Mouse (Mus musculus): ENCODE measurements around the gene Kcnj10. TPM values are rescaled to one million over a fixed set of nuclear protein-coding genes. Genes with fewer than 3 reads are reported as not detected.

Gene Kcnj10
- total and polyA plus RNA-seq, 3 experiments: 0.04 to 0.72 TPM; not detected in 1

GRCm38 (mm10) chr1:172349916-172350812 lies 9.2 kb downstream of the Kcnj10 start:
- no peak for DNase-seq (ENCODE audit: low read depth, low spot score)
- Histone ChIP-seq H3K4me1 (ENCODE audit: control insufficient read depth in 1 of 2, insufficient read depth in 2 of 2, low read length in 2 of 2) (no peaks in the 10 kb centered on the region), H3K27me3 (ENCODE audit: control insufficient read depth in 1 of 2, insufficient read depth in 2 of 2, low read length in 2 of 2) (peaks cover 4 to 9% of the 10 kb centered on the region in 2 experiments)

GRCm38 (mm10) chr1:172352001-172352400 lies 11.0 kb downstream of the Kcnj10 start:
- TF ChIP-seq EP300 (IDR thresholded peaks at IDR 0.05; ENCODE audit: low read depth in 1 of 2, low read length in 2 of 2): no peak
- TF ChIP-seq NELFE (IDR thresholded peaks at IDR 0.05; ENCODE audit: low read depth, low read length): no peak
- TF ChIP-seq ZMIZ1 (IDR thresholded peaks at IDR 0.05; ENCODE audit: low read depth, low read length): no peak
- TF ChIP-seq ZC3H11A (IDR thresholded peaks at IDR 0.05; ENCODE audit: low read depth, low read length): no peak
- TF ChIP-seq POLR2A (IDR thresholded peaks at IDR 0.05; ENCODE audit: control insufficient read depth in 1 of 2, insufficient read depth in 1 of 2, low read depth in 1 of 2, low read length in 2 of 2, poor library complexity in 1 of 2): no peak
- no peak for TF ChIP-seq SIN3A (IDR thresholded peaks at IDR 0.05; ENCODE audit: low read length)
- no peak for TF ChIP-seq MAZ (IDR thresholded peaks at IDR 0.05; ENCODE audit: low read depth, low read length)
- TF ChIP-seq CTCF (IDR thresholded peaks at IDR 0.05 in 2 of 3, conservative IDR thresholded peaks at IDR 0.05 in 1 of 3; ENCODE audit: control insufficient read depth in 1 of 3, insufficient read depth in 1 of 3, low read depth in 2 of 3, low read length in 3 of 3, poor library complexity in 1 of 3, severe bottlenecking in 1 of 3): no peak
- no peak for TF ChIP-seq JUND (IDR thresholded peaks at IDR 0.05; ENCODE audit: low read depth, low read length)
- no peak for TF ChIP-seq SMC3 (IDR thresholded peaks at IDR 0.05; ENCODE audit: low read depth, low read length)
- no peak for TF ChIP-seq CHD2 (IDR thresholded peaks at IDR 0.05; ENCODE audit: low read length)
- TF ChIP-seq MAFK (IDR thresholded peaks at IDR 0.05; ENCODE audit: borderline replicate concordance, low read depth, low read length): no peak
- TF ChIP-seq CHD1 (IDR thresholded peaks at IDR 0.05; ENCODE audit: low read depth, low read length): no peak
- Histone ChIP-seq H3K79me2 (ENCODE audit: control insufficient read depth, insufficient read depth, low read length, poor library complexity) (no peaks in the 10 kb centered on the region), H3K4me1 (ENCODE audit: control insufficient read depth in 1 of 2, insufficient read depth in 2 of 2, low read length in 2 of 2) (no peaks in the 10 kb centered on the region), H3K36me3 (ENCODE audit: control insufficient read depth in 1 of 2, insufficient read depth in 2 of 2, low read length in 2 of 2) (no peaks in the 10 kb centered on the region), H3K9me3 (replicated peaks; ENCODE audit: insufficient read depth, low read length) (no peaks in the 10 kb centered on the region), H3K27ac (ENCODE audit: control insufficient read depth, low read depth, low read length) (no peak overlapping the region), H3K9ac (ENCODE audit: control insufficient read depth, low read depth, low read length, poor library complexity, severe bottlenecking) (no peak overlapping the region), H3K4me3 (ENCODE audit: control insufficient read depth in 1 of 2, insufficient read depth in 1 of 2, low read depth in 2 of 2, low read length in 2 of 2) (no peak overlapping the region), H3K27me3 (ENCODE audit: control insufficient read depth in 1 of 2, insufficient read depth in 2 of 2, low read length in 2 of 2) (peaks cover 4 to 7% of the 10 kb centered on the region in 2 experiments; a peak in 3 of 4 replicates)
- DNase-seq (ENCODE audit: low read depth, low spot score): no peak

More at GRCm38 (mm10) chr1:172349916-172350812, 9.2 kb downstream of the Kcnj10 start:
- Histone ChIP-seq H3K27ac (ENCODE audit: control insufficient read depth, low read depth, low read length) (no peak overlapping the region), H3K9me3 (replicated peaks; ENCODE audit: insufficient read depth, low read length) (no peaks in the 10 kb centered on the region), H3K4me3 (ENCODE audit: control insufficient read depth in 1 of 2, insufficient read depth in 1 of 2, low read depth in 2 of 2, low read length in 2 of 2) (no peak overlapping the region), H3K9ac (ENCODE audit: control insufficient read depth, low read depth, low read length, poor library complexity, severe bottlenecking) (no peak overlapping the region), H3K36me3 (ENCODE audit: control insufficient read depth in 1 of 2, insufficient read depth in 2 of 2, low read length in 2 of 2) (no peaks in the 10 kb centered on the region), H3K79me2 (ENCODE audit: control insufficient read depth, insufficient read depth, low read length, poor library complexity) (no peaks in the 10 kb centered on the region)
- TF ChIP-seq GATA1 (IDR thresholded peaks at IDR 0.05; ENCODE audit: low read depth, low read length) (no peak), MAFK (IDR thresholded peaks at IDR 0.05; ENCODE audit: borderline replicate concordance, low read depth, low read length) (no peak), SIN3A (IDR thresholded peaks at IDR 0.05; ENCODE audit: low read length) (no peak), MEF2A (IDR thresholded peaks at IDR 0.05; ENCODE audit: extremely low read depth, insufficient replicate concordance, low read depth, low read length, poor library complexity, severe bottlenecking) (no peak), ZKSCAN1 (IDR thresholded peaks at IDR 0.05; ENCODE audit: low read depth, low read length) (no peak), CTCF (IDR thresholded peaks at IDR 0.05 in 2 of 3, conservative IDR thresholded peaks at IDR 0.05 in 1 of 3; ENCODE audit: control insufficient read depth in 1 of 3, insufficient read depth in 1 of 3, low read depth in 2 of 3, low read length in 3 of 3, poor library complexity in 1 of 3, severe bottlenecking in 1 of 3) (no peak), SMC3 (IDR thresholded peaks at IDR 0.05; ENCODE audit: low read depth, low read length) (no peak), ZMIZ1 (IDR thresholded peaks at IDR 0.05; ENCODE audit: low read depth, low read length) (no peak), E2F4 (IDR thresholded peaks at IDR 0.05; ENCODE audit: borderline replicate concordance, low read depth, low read length) (no peak), POLR2AphosphoS2 (IDR thresholded peaks at IDR 0.05; ENCODE audit: low read length) (no peak), MYB (IDR thresholded peaks at IDR 0.05; ENCODE audit: low read depth, low read length) (no peak), ETS1 (IDR thresholded peaks at IDR 0.05; ENCODE audit: low read depth, low read length) (no peak), RAD21 (IDR thresholded peaks at IDR 0.05; ENCODE audit: low read depth, low read length) (no peak), CHD1 (IDR thresholded peaks at IDR 0.05; ENCODE audit: low read depth, low read length) (no peak), EP300 (IDR thresholded peaks at IDR 0.05; ENCODE audit: low read depth in 1 of 2, low read length in 2 of 2) (no peak), KAT2A (conservative IDR thresholded peaks at IDR 0.05; ENCODE audit: low read depth, low read length) (no peak), TCF12 (IDR thresholded peaks at IDR 0.05; ENCODE audit: low read depth, low read length) (no peak), MAX (IDR thresholded peaks at IDR 0.05; ENCODE audit: low read length) (no peak), MAZ (IDR thresholded peaks at IDR 0.05; ENCODE audit: low read depth, low read length) (no peak), NELFE (IDR thresholded peaks at IDR 0.05; ENCODE audit: low read depth, low read length) (no peak)
